Mouse (Mus musculus) hindbrain, embryonic 13.5 days (tissue): ENCODE measurements at regions not wholly inside any gene's neighbourhood (a gene's known extent, or its start where the extent isn't known, plus 50 kb on each side); places are given as distances from the start of the nearest gene placed in this dataset.
A peak's percentile ranks its signal among the peaks of the same experiment; 100 is the strongest.

Experiments used
- ATAC-seq: fragments of 200-750 bp; cut with Nextera tagmentation; 2 replicates; pipeline ENCODE4 v1.8.0; 2017; ENCODE audit warnings: moderate TSS enrichment; ENCODE audit not compliant: low FRiP score
- H3K27ac ChIP-seq: fragments of 300-500 bp; sonication (generic); 2 replicates; pipeline ENCODE4 v1.5.1; 2015; ENCODE audit warnings: inconsistent platforms, mild to moderate bottlenecking, moderate library complexity
- H3K27me3 ChIP-seq: fragments of 300-500 bp; sonication (generic); 2 replicates; pipeline ENCODE4 v1.6.1; 2015; ENCODE audit warnings: mild to moderate bottlenecking, inconsistent platforms
- H3K36me3 ChIP-seq: fragments of 300-500 bp; sonication (generic); 2 replicates; pipeline ENCODE4 v1.6.1; 2015; ENCODE audit warnings: mild to moderate bottlenecking, inconsistent platforms
- H3K4me1 ChIP-seq: fragments of 300-500 bp; sonication (generic); replicated peaks from 2 replicates; pipeline ENCODE4 v1.6.1; 2015; ENCODE audit warnings: inconsistent platforms
- H3K4me2 ChIP-seq: fragments of 300-500 bp; sonication (generic); 2 replicates; pipeline ENCODE4 v1.6.1; 2015; ENCODE audit warnings: inconsistent platforms, mild to moderate bottlenecking, moderate library complexity
- H3K4me3 ChIP-seq: fragments of 300-500 bp; sonication (generic); 2 replicates; pipeline ENCODE4 v1.5.1; 2015; ENCODE audit warnings: mild to moderate bottlenecking, inconsistent platforms
- H3K9ac ChIP-seq: fragments of 300-500 bp; sonication (generic); 2 replicates; pipeline ENCODE4 v1.6.1; 2015; ENCODE audit warnings: mild to moderate bottlenecking, inconsistent platforms
- H3K9me3 ChIP-seq: fragments of 300-500 bp; sonication (generic); 2 replicates; pipeline ENCODE4 v1.6.1; 2016; ENCODE audit warnings: inconsistent platforms
- WGBS: fragments of 180-500 bp; shearing (Covaris S2); methylation state at CpG from one replicate; pipeline ENCODE4 v1.1.7; 2015; 5-methylcytosine and 5-hydroxymethylcytosine counted together

DNA sequence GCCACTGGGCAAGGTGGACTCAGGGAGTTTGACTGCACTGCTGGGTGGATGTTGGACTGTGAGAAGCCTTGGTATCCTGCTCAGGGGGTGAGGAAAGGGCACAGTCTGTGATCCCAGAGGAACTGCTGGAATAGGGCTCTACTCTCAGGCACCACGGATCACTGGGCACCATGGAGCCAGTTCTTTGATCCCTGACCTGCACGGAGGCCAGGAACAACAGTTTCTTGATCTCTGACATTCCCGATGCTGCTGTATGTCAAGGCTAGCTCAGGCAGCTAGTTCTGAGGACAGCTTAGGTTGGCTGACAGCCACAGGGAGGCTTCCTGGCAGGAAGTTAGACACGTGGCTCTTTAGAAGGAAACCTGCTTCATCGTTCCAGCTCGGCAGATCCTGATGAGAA lies 289.5 kb upstream of the Slit2 start:
- no peak overlapping the region for H3K4me2 ChIP-seq
- no peak overlapping the region for H3K27ac ChIP-seq
- WGBS, result 66% methylated on average over 6 of the region's 6 CpGs
- H3K36me3 ChIP-seq, result no peaks in the 10 kb centered on the region
- no peaks in the 10 kb centered on the region for H3K27me3 ChIP-seq
- no peak for ATAC-seq
- no peak overlapping the region for H3K9ac ChIP-seq
- H3K4me3 ChIP-seq, result no peak overlapping the region
- H3K9me3 ChIP-seq, result no peaks in the 10 kb centered on the region
- no peaks in the 10 kb centered on the region for H3K4me1 ChIP-seq

DNA sequence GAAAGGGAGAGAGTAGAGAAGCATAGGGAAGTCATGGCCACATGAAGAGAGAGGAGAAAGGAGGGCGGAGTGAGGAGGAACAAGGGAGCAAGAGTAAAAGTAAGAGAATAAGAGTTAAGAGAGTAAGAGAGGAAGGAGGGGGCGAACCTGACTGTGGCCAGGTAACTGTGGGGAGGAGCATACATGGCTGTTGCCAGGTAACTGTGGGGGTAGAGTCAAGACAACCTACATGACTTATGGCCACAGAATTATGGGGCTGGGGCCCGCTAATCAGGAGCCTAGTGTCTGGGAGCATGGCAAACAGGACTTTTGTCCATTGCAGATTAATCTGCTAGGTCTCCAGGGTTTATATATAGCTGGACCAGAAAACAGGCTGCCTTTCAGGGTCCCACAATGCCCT lies 289.0 kb upstream of the Slit2 start:
- WGBS, result 92% methylated on average over 3 of the region's 3 CpGs

DNA sequence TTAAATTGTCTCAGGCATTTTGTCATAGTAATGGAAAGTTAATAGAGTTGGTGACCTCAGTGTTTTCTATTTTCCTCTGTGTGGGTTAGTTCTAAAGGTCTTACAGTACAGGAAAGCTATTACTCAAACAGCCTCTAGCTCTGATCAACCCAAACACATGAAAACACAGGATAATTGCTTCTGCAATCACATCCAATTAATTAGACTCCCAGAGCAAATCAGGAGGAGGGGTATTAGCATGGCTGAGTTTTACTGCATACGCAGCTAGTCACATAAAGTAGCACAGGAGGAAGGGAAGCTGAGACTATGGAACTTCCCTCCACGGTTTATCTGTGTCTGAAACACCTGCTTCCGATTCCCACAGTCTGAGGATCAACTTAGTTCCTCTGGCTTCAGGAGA lies 288.3 kb upstream of the Slit2 start:
- Histone ChIP-seq H3K9me3 (no peaks in the 10 kb centered on the region), H3K36me3 (no peaks in the 10 kb centered on the region), H3K4me1 (no peaks in the 10 kb centered on the region), H3K27me3 (no peaks in the 10 kb centered on the region), H3K9ac (no peak overlapping the region), H3K4me2 (no peak overlapping the region), H3K4me3 (no peak overlapping the region), H3K27ac (no peak overlapping the region)
- WGBS, result 80% methylated on average over 3 of the region's 3 CpGs
- ATAC-seq, result no peak

More for the DNA sequence above, 289.0 kb upstream of the Slit2 start:
- Histone ChIP-seq H3K4me2 (no peak overlapping the region), H3K36me3 (no peaks in the 10 kb centered on the region), H3K4me1 (no peaks in the 10 kb centered on the region), H3K9me3 (no peaks in the 10 kb centered on the region), H3K27me3 (no peaks in the 10 kb centered on the region), H3K4me3 (no peak overlapping the region), H3K9ac (no peak overlapping the region), H3K27ac (no peak overlapping the region)
- no peak for ATAC-seq

DNA sequence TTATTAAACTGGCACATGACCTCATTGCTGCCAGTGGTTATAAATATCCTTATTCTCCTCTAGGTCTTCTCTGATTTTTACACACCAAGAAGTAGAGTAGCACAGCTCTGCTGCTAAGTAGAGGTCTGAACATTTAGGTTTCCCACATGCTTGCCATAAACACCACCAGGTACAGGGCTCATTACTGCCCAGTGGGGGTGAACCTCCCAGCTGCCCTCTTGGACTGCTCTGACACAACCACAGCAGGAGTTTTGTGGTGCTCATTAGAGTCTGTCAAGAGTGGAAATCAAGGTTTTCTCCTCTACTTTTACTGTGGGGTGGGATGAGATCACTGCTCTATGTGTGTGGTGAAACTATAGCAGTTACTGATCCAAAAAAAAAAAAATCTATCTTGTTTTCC lies 271.4 kb upstream of the Slit2 start:
- ATAC-seq, result no peak
- Histone ChIP-seq H3K4me3 (no peak overlapping the region), H3K9me3 (no peaks in the 10 kb centered on the region), H3K27me3 (no peaks in the 10 kb centered on the region), H3K9ac (no peak overlapping the region), H3K4me1 (0 out of 2 replicates have a peak, but pooled peaks cover 4% of the 10 kb centered on the region), H3K36me3 (no peaks in the 10 kb centered on the region), H3K4me2 (no peak overlapping the region), H3K27ac (no peak overlapping the region)

DNA sequence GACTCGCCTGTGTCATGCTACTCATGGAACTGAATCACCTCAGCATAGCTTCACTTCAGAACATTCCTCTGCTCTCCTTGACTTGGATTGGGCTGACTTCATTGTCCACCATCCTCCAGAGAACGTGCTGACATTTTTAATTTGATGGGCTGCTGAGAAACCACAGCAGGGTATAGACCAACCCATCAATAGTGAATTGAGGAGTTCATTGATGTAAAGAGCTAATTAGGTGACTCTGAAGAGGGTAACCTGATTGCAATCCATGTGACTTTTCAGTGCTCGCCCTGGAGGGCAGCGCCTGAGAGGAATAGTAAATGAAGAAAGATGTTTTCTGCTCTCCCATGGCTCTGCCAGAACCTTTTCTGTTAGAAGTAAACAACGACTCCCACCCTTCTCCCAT lies 268.6 kb upstream of the Slit2 start:
- no peaks in the 10 kb centered on the region for H3K9me3 ChIP-seq
- no peak overlapping the region for H3K4me3 ChIP-seq
- H3K9ac ChIP-seq, result no peak overlapping the region
- WGBS, result 45% methylated on average over 5 of the region's 5 CpGs
- no peaks in the 10 kb centered on the region for H3K27me3 ChIP-seq
- H3K4me2 ChIP-seq, result no peak overlapping the region
- no peak for ATAC-seq
- 0 out of 2 replicates have a peak, but pooled peaks cover 4% of the 10 kb centered on the region for H3K4me1 ChIP-seq
- H3K36me3 ChIP-seq, result no peaks in the 10 kb centered on the region
- H3K27ac ChIP-seq, result no peak overlapping the region

DNA sequence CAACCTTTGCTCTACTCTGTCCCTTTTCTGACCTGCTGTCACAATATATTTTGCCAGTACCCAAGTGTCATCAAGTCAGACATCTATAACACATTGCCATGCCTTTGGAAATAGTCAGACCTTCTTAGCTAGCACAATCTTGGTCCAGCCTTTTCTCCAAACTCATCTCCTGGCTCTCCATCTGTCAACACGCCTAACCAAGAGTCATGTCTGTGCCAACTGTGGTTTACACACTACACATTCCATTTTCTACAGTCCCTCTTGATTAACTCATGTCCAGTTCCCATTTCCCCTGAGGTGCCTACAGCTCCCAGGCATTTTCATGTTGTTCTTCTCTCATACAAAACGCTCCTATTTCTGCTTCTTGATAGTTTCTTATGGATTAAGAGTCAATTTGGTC lies 258.0 kb upstream of the Slit2 start:
- no peaks in the 10 kb centered on the region for H3K9me3 ChIP-seq
- no peak overlapping the region for H3K27ac ChIP-seq
- no peak overlapping the region for H3K9ac ChIP-seq
- H3K4me2 ChIP-seq, result no peak overlapping the region
- ATAC-seq, result no peak
- no peaks in the 10 kb centered on the region for H3K27me3 ChIP-seq
- no peaks in the 10 kb centered on the region for H3K4me1 ChIP-seq
- H3K4me3 ChIP-seq, result no peak overlapping the region
- WGBS, result 78% methylated on average over 2 of the region's 2 CpGs
- H3K36me3 ChIP-seq, result no peaks in the 10 kb centered on the region

DNA sequence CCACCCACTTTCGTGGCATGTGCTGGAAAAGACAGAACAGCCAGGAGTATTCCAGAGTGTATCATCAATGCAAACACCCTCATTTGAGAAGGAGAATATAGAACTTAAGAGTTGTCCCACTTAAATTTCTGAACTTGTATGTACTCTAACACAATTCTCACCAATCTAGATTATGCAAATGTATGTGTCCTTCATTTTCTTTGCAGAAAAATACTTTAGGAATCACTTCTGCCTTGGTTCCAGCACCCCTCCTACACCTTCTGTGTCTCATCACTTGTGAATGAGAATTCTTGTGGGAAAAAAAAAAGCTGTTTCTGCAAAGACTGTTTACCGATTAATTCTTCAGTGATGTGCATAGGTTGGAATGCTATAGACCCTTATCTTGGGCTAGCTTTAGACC lies 240.2 kb upstream of the Slit2 start:
- Histone ChIP-seq H3K27ac (no peak overlapping the region), H3K4me1 (no peaks in the 10 kb centered on the region), H3K4me3 (no peak overlapping the region), H3K9me3 (no peaks in the 10 kb centered on the region), H3K27me3 (no peaks in the 10 kb centered on the region), H3K36me3 (no peaks in the 10 kb centered on the region), H3K9ac (no peak overlapping the region), H3K4me2 (no peak overlapping the region)
- ATAC-seq, result no peak
- WGBS, result 81% methylated on average over 2 of the region's 2 CpGs

DNA sequence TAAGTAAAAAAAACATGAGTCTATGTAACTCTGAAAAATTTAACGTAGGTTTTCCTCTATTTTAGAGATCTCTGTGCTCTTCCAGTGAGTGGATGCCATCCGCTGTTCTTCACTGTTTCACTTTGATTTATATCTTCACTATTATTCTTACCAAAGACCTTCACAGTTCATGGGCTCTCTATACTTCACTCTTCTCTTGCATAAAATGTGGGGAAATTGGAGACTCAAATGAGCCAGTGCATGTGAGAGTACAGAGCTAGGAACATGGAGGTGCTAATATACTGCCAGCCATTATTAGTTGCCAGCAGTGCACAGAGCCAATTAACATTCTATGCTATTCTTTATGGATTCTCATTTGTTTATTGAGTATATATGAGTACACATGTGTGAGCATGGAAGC lies 237.8 kb upstream of the Slit2 start:
- H3K4me3 ChIP-seq, result no peak overlapping the region
- no peak overlapping the region for H3K27ac ChIP-seq
- H3K9me3 ChIP-seq, result no peaks in the 10 kb centered on the region
- 91% methylated on average over 2 of the region's 2 CpGs for WGBS
- ATAC-seq, result no peak
- no peaks in the 10 kb centered on the region for H3K4me1 ChIP-seq
- H3K36me3 ChIP-seq, result no peaks in the 10 kb centered on the region
- no peaks in the 10 kb centered on the region for H3K27me3 ChIP-seq
- H3K9ac ChIP-seq, result no peak overlapping the region
- H3K4me2 ChIP-seq, result no peak overlapping the region

DNA sequence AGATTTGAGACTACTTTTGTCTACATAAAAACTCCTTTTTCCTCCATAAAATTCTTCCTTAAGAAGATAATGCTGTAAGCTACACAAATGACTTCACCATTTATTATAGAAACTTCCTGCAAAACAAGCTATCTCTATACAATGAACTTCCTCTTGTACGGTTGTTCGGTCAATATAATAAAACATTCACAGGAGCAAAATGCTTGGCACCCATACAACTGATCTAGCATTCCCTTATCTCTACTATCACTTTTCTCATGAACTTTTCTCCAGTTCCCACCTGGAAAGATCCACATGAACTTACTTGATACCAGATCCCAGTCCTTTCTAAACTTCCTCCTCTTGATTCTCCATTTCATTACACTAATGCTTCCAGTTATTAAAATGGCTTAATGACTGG lies 231.0 kb upstream of the Slit2 start:
- Histone ChIP-seq H3K4me1 (no peaks in the 10 kb centered on the region), H3K27me3 (no peaks in the 10 kb centered on the region), H3K27ac (no peak overlapping the region), H3K36me3 (no peaks in the 10 kb centered on the region), H3K9me3 (no peaks in the 10 kb centered on the region), H3K4me3 (no peak overlapping the region), H3K9ac (no peak overlapping the region), H3K4me2 (no peak overlapping the region)
- WGBS, result 86% methylated on average over 2 of the region's 2 CpGs
- no peak for ATAC-seq

DNA sequence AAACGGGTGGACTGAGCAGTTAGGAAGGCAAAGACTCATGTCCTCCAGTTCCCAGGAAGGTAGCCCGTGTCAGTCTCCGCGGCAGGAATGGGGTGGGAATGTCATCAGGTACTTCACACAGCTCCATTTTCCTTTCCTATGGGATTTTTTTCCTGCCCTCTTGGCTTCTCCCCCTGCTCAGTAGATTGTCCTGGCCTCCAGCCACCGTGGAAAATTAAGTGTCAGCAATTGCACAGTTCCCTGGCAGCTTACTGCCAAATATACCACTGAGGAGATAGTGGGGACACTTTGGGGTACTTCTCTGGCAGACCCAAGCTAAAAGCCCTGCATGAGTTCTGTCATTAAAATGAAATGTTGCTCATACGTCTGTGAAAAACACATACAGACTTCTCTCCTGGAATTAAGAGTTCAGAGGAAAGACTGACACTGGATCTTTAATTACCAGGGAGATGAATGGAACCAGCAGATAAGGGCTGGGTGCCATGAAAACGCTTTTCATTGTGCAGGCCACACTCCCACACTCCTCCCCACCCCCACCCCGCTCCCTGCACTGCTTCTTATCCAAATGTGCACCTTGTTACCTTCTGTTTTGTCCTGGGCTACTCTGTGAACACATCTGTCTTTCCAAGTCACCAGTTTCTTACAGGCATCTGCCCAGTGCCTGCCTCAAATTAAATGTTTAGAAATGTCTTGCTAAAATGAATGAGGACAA lies 210.1 kb upstream of the Slit2 start:
- no peak overlapping the region for H3K4me2 ChIP-seq
- no peaks in the 10 kb centered on the region for H3K27me3 ChIP-seq
- H3K4me1 ChIP-seq, result peaks cover 9% of the 10 kb centered on the region
- H3K9ac ChIP-seq, result no peak overlapping the region
- 42% methylated on average over 8 of the region's 8 CpGs for WGBS
- no peak overlapping the region for H3K27ac ChIP-seq
- no peak overlapping the region for H3K4me3 ChIP-seq
- ATAC-seq, result peak; percentile 65
- no peaks in the 10 kb centered on the region for H3K36me3 ChIP-seq
- no peaks in the 10 kb centered on the region for H3K9me3 ChIP-seq

DNA sequence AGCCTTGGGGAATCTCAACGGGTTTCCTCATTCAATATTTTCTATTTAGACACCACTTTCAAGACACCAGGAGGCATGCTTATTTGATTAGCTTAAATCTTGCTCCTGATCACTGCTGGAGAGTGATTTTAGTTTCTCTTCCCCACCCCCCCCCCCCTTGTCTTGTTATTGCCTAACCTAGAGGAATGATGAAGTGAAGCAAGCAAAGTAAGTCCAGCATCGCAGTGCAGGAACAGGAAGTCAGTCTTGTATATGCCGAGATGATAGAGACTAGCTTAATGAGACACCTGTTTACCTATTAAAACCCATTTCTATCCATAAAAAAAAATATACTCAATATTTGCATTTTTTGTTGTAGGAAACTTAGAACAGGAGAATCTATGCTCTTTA lies 209.6 kb upstream of the Slit2 start:
- Histone ChIP-seq H3K4me2 (no peak overlapping the region), H3K36me3 (no peaks in the 10 kb centered on the region), H3K27ac (no peak overlapping the region), H3K9ac (no peak overlapping the region), H3K4me1 (peaks cover 9% of the 10 kb centered on the region), H3K4me3 (no peak overlapping the region), H3K27me3 (no peaks in the 10 kb centered on the region), H3K9me3 (no peaks in the 10 kb centered on the region)
- 61% methylated on average over 3 of the region's 3 CpGs for WGBS
- no peak for ATAC-seq

DNA sequence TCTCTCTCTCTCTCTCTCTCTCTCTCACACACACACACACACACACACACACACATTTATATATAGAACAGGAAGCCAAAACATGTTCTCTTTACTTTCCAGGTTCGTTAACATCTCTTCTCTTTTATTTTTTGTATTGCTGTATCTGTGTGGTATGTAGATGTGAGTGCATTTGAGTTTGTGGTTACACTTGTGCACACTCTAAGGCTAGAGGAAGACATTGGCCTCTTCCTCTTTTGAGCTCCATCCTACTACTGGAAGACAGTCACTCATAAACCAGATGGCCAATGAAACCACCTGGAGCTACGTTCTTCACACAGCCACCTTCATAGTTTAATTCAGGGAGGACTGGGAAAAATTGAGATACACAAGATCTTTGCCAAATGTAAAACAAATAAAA lies 202.1 kb upstream of the Slit2 start:
- H3K9ac ChIP-seq, result no peak overlapping the region

DNA sequence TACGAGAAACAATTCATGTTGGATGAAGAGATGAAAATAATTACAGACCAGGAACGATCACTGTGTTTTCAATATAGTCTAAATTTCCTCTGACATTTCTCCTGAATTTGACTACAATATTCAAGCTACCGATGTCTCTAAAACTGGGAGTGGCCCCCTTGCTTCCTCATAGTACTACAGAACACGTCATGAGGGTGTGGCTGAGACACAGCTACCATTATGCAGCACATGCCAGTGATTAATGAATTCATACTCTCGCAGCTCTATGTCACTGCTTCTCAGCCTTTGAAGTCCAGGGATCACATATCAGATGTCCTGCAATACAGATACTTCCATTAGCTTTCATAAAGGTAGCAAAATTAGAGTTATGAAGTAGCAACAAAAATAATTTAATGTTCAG lies 201.3 kb upstream of the Slit2 start:
- H3K4me3 ChIP-seq, result no peak overlapping the region

More for the DNA sequence above, 202.1 kb upstream of the Slit2 start:
- Histone ChIP-seq H3K4me2 (no peak overlapping the region), H3K27ac (no peak overlapping the region), H3K4me3 (no peak overlapping the region), H3K9me3 (no peaks in the 10 kb centered on the region), H3K4me1 (no peaks in the 10 kb centered on the region), H3K36me3 (no peaks in the 10 kb centered on the region), H3K27me3 (no peaks in the 10 kb centered on the region)
- ATAC-seq, result no peak
- WGBS, result 92% methylated on average over 2 of the region's 2 CpGs

More for the DNA sequence above, 201.3 kb upstream of the Slit2 start:
- no peak for ATAC-seq
- H3K27me3 ChIP-seq, result no peaks in the 10 kb centered on the region
- no peak overlapping the region for H3K4me2 ChIP-seq
- no peaks in the 10 kb centered on the region for H3K4me1 ChIP-seq
- no peak overlapping the region for H3K9ac ChIP-seq
- H3K9me3 ChIP-seq, result no peaks in the 10 kb centered on the region
- WGBS, result 78% methylated on average over 5 of the region's 5 CpGs
- H3K36me3 ChIP-seq, result no peaks in the 10 kb centered on the region
- H3K27ac ChIP-seq, result no peak overlapping the region
